Mouse (Mus musculus) erythroblast, embryonic 14.5 days (primary cell): ENCODE results near the gene Cuedc1.

ENCODE experiments used
- GATA1 ChIP-seq: IDR thresholded peaks from 2 replicates; pipeline ENCODE4 v1.6.1; 2012; ENCODE audit warnings: low read length, inconsistent platforms, mixed read lengths
- TAL1 ChIP-seq: IDR thresholded peaks from 3 replicates; pipeline ENCODE4 v1.6.1; 2012; ENCODE audit warnings: low read length, inconsistent platforms, mixed read lengths

- TF ChIP-seq TAL1 (no peak), GATA1 (no peak)
These were observed 61.0 kb downstream of the Cuedc1 start for GRCm38 (mm10) chr11:88158842-88159246.
